Mouse (Mus musculus) midbrain, embryonic 11.5 days (tissue): ENCODE data around the gene Zfp677. TPM values are rescaled to one million over a fixed set of nuclear protein-coding genes. Genes with fewer than 3 reads are reported as not detected.

Experiments
- polyA plus RNA-seq: library from polyadenylated mRNA; unstranded; fragments of >200 nt; fragmentation: Nextera tagmentation; extraction: Ambion mirVana; gene quantifications from 2 replicates; pipeline ENCODE4 v1.2.1, GENCODE M21; 2014

Zfp677 gene
- polyA plus RNA-seq, 1 experiment from 2014 or later = 2.9 TPM

Other genes with a start within 250 kb of the Zfp677 start
- gene Vmn1r234, start 157.7 kb upstream of the Zfp677 start, polyA plus RNA-seq = not detected in 2 replicates
- gene Vmn1r235, start 127.3 kb upstream of the Zfp677 start, polyA plus RNA-seq = not detected in 2 replicates
- gene Vmn1r236, start 100.8 kb upstream of the Zfp677 start, polyA plus RNA-seq = not detected in 2 replicates
- gene Vmn1r237, start 71.9 kb upstream of the Zfp677 start, polyA plus RNA-seq = not detected in 2 replicates
- gene Zfp54, start 39.5 kb downstream of the Zfp677 start, polyA plus RNA-seq = 2.3 and 3.6 TPM in 2 replicates
- gene Zfp51, start 66.6 kb downstream of the Zfp677 start, polyA plus RNA-seq = 16.7 TPM in 2 replicates
- 10.9 and 12.4 TPM in 2 replicates for gene Zfp53, start 105.2 kb downstream of the Zfp677 start, polyA plus RNA-seq
- gene Zfp52, start 151.8 kb downstream of the Zfp677 start, polyA plus RNA-seq = 1.6 TPM in 2 replicates
- gene Zfp948, start 183.3 kb downstream of the Zfp677 start, polyA plus RNA-seq = 19.5 and 21.3 TPM in 2 replicates